Comparison of ENCODE assay signal across 21 mouse cellular contexts in the genomic region with DNA sequence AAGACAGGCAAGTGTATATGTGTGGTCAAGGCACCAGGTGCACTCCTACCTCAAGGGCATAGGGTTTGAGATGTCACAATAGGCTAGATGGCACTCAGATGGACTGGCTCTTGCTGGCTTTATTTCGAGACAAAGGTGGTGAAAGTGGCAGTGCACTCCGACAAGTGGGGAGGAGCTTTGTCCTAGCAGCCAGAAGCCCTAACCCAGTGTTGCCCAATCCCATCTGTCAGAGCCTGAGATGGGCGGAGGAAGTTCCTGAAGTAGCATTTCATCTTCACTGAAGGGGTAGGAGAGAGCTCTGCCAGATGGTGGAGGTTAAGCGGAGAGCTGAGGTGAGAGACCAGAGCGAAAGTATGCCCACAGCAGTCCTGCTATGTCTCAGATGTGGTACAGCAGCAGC.
DNase-seq lines count a peak whose midpoint lies in the region; ATAC-seq and TF ChIP-seq lines count a peak whose summit lies in the region.
"Had no signal": no experiment of that assay in that cellular context is flagged by ENCODE, and none has a peak within 500 bp of the region (broad histone marks: within the 10 kb centered on the region; RNA-seq: fewer than 3 reads in every experiment).

No protein-coding gene starts in this region.

- no peak for TF ChIP-seq POLR2A in cerebellum, adult 2 months (IDR thresholded peaks at IDR 0.05; ENCODE audit: borderline replicate concordance, insufficient read depth, low read length)

- no peaks in the 10 kb centered on the region for H3K36me3 ChIP-seq in lung, postnatal 0 days (ENCODE audit: insufficient read depth, low read length)
- no peaks in the 10 kb centered on the region for H3K36me3 ChIP-seq in forebrain, embryonic 11.5 days (ENCODE audit: control insufficient read depth, insufficient read depth, low read length)
- H3K36me3 ChIP-seq: forebrain, embryonic 12.5 days; forebrain, embryonic 15.5 days; hindbrain, embryonic 13.5 days had no signal

- H3K4me1 ChIP-seq in lung, postnatal 0 days (ENCODE audit: insufficient read depth, low read depth, low read length) = no peaks in the 10 kb centered on the region
- H3K4me1 ChIP-seq in forebrain, embryonic 11.5 days (replicated peaks; ENCODE audit: control insufficient read depth, insufficient read depth, low read length) = no peaks in the 10 kb centered on the region
- H3K4me1 ChIP-seq in cerebellum, adult 2 months (ENCODE audit: control insufficient read depth, insufficient read depth, low read length) = no peaks in the 10 kb centered on the region
- H3K4me1 ChIP-seq: forebrain, embryonic 12.5 days; forebrain, embryonic 15.5 days; hindbrain, embryonic 10.5 days; hindbrain, embryonic 13.5 days had no signal

- peak; percentile 55; the same call in 1 of the 2 replicates for ATAC-seq in lung, postnatal 0 days
- 0 out of 2 replicates have a peak, but pooled peaks have one; percentile 18 for ATAC-seq in common myeloid progenitor, adult 5-6 weeks (replicated peaks; ENCODE audit: low read depth, poor library complexity, severe bottlenecking)
- ATAC-seq in megakaryocyte, adult 5-6 weeks (ENCODE audit: poor library complexity, severe bottlenecking) = peak; percentile 96
- ATAC-seq in monocyte, adult 5-6 weeks (replicated peaks; ENCODE audit: insufficient number of reproducible peaks, low FRiP score, low TSS enrichment, poor library complexity, severe bottlenecking) = 0 out of 2 replicates have a peak, but pooled peaks have one; percentile 9
- ATAC-seq in forebrain, embryonic 11.5 days (replicated peaks; ENCODE audit: low FRiP score) = no peak
- ATAC-seq in activated CD4-positive, CD25-positive, alpha-beta regulatory T cell, adult 4 months = no peak
- ATAC-seq: CD4-positive, CD25-positive, alpha-beta regulatory T cell, adult 4 months; forebrain, embryonic 15.5 days; hindbrain, embryonic 16.5 days had no signal

- WGBS in lung, postnatal 0 days = 71% methylated on average over 5 of the region's 5 CpGs
- 96% methylated on average over 5 of the region's 5 CpGs for WGBS in forebrain, embryonic 11.5 days
- 74% methylated on average over 5 of the region's 5 CpGs for WGBS in cerebellum, adult 2 months

- DNase-seq in lung, postnatal 0 days (ENCODE audit: low spot score) = peak; percentile 4
- no peak for DNase-seq in lung, postnatal 4 days
- DNase-seq in forebrain, embryonic 11.5 days (ENCODE audit: low spot score) = no peak
- DNase-seq in cerebellum, adult 2 months = no peak
- DNase-seq: adrenal gland, postnatal 10 days; adrenal gland, postnatal 36 days; cerebellum, adult 18-20 months; cerebellum, adult 9-11 months; cerebellum, postnatal 25 days; gastrocnemius, postnatal 25 days had no signal

- H3K27ac ChIP-seq in lung, postnatal 0 days (ENCODE audit: low read length) = no peak overlapping the region
- H3K27ac ChIP-seq in forebrain, embryonic 11.5 days (ENCODE audit: low read depth, low read length) = no peak overlapping the region
- H3K27ac ChIP-seq in cerebellum, adult 2 months (ENCODE audit: insufficient read depth, low read length) = no peak overlapping the region
- H3K27ac ChIP-seq: forebrain, embryonic 12.5 days; forebrain, embryonic 15.5 days; hindbrain, embryonic 10.5 days; hindbrain, embryonic 13.5 days had no signal

- TF ChIP-seq CTCF in lung, postnatal 0 days (IDR thresholded peaks at IDR 0.05) = no peak
- TF ChIP-seq CTCF in cerebellum, adult 2 months (IDR thresholded peaks at IDR 0.05; ENCODE audit: borderline replicate concordance, insufficient read depth, low read depth, low read length) = no peak

- H3K4me2 ChIP-seq in lung, postnatal 0 days (replicated peaks; ENCODE audit: low read depth, low read length) = no peak overlapping the region
- no peak overlapping the region for H3K4me2 ChIP-seq in forebrain, embryonic 11.5 days (ENCODE audit: low read depth, low read length, severe bottlenecking)
- H3K4me2 ChIP-seq: forebrain, embryonic 12.5 days; forebrain, embryonic 15.5 days; heart, embryonic 11.5 days; hindbrain, embryonic 13.5 days had no signal

- H3K9me3 ChIP-seq in lung, postnatal 0 days (ENCODE audit: low read length) = no peaks in the 10 kb centered on the region
- H3K9me3 ChIP-seq in forebrain, embryonic 11.5 days (ENCODE audit: control insufficient read depth, low read length) = no peaks in the 10 kb centered on the region
- H3K9me3 ChIP-seq: forebrain, embryonic 12.5 days; forebrain, embryonic 15.5 days; hindbrain, embryonic 10.5 days; hindbrain, embryonic 13.5 days had no signal

- no peak overlapping the region for H3K4me3 ChIP-seq in lung, postnatal 0 days (ENCODE audit: low read depth, low read length)
- no peak overlapping the region for H3K4me3 ChIP-seq in forebrain, embryonic 11.5 days (ENCODE audit: low read depth, low read length)
- H3K4me3 ChIP-seq in cerebellum, adult 2 months (replicated peaks; ENCODE audit: insufficient read depth, low read depth, low read length) = no peak overlapping the region
- H3K4me3 ChIP-seq: forebrain, embryonic 12.5 days; forebrain, embryonic 15.5 days; hindbrain, embryonic 10.5 days; hindbrain, embryonic 13.5 days had no signal

- no peaks in the 10 kb centered on the region for H3K27me3 ChIP-seq in lung, postnatal 0 days (replicated peaks; ENCODE audit: insufficient read depth, low read length)
- H3K27me3 ChIP-seq in forebrain, embryonic 11.5 days (ENCODE audit: control insufficient read depth, insufficient read depth, low read length) = no peaks in the 10 kb centered on the region
- H3K27me3 ChIP-seq in cerebellum, adult 2 months (ENCODE audit: control insufficient read depth, insufficient read depth, low read length) = no peaks in the 10 kb centered on the region
- H3K27me3 ChIP-seq: forebrain, embryonic 12.5 days; forebrain, embryonic 15.5 days; hindbrain, embryonic 13.5 days had no signal

- no peak for TF ChIP-seq EP300 in lung, postnatal 0 days (IDR thresholded peaks at IDR 0.05)

- H3K9ac ChIP-seq in lung, postnatal 0 days (replicated peaks; ENCODE audit: low read depth) = no peak overlapping the region
- no peak overlapping the region for H3K9ac ChIP-seq in forebrain, embryonic 11.5 days (ENCODE audit: low read length)
- H3K9ac ChIP-seq: forebrain, embryonic 12.5 days; forebrain, embryonic 15.5 days; hindbrain, embryonic 13.5 days had no signal

Comparison
In these comparisons a context has a peak if more than half of its experiments do, and no peak if none do; other contexts are left out.
1. ATAC-seq: peak in lung, postnatal 0 days (single experiment), common myeloid progenitor, adult 5-6 weeks (single experiment), megakaryocyte, adult 5-6 weeks (single experiment) and monocyte, adult 5-6 weeks (single experiment); none in forebrain, embryonic 11.5 days (single experiment) and activated CD4-positive, CD25-positive, alpha-beta regulatory T cell, adult 4 months (single experiment).